Mouse (Mus musculus) stomach, adult 2 months (tissue): ENCODE results near the gene Slamf6. TPM values are rescaled to one million over a fixed set of nuclear protein-coding genes. Genes with fewer than 3 reads are reported as not detected.

ENCODE experiments used
- polyA plus RNA-seq: library from polyadenylated mRNA; depleted of rRNA; stranded (reverse); fragments of >200 nt; gene quantifications from 2 replicates; pipeline ENCODE4 v1.2.3, GENCODE M21; 2012; rRNA removed

Gene Slamf6
- polyA plus RNA-seq: 0.03 TPM in 1 of 2 replicates, not detected in the other

GRCm38 (mm10) chr1:171917305-171918039 is at the start of gene Slamf6:
TSS of gene Slamf6 (plus strand) at chr1:171917515.

DNA sequence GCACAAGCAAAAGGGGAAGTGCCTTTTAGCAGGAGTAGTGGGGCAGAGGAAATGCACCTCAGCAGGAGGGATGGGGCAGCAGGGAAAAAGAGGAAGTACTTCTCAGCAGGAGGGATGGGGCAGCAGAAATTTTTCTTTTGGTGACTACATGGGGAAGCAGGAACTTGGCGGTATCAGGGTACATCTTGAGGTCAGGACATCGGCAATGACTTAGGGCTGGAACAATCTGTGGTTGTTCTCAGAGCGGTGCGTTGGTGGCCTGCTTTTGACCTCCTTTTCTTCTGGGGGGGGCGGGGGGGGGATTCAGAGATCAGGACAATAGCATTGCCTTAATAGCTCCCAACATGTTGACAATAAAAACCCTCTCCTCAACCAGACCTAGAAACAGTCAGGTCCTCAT is 22.0 kb upstream of the Slamf6 start, which contains the start of gene Gm10521:
Gene Gm10521 (plus strand): TSS at position 301 of the 400 bp plus-strand sequence.

Other genes starting within 250 kb of the Slamf6 start
- gene Cd48, start 235.5 kb upstream of the Slamf6 start, polyA plus RNA-seq: 0.29 and 0.30 TPM in 2 replicates
- not detected in 2 replicates for gene Slamf1, start 150.4 kb upstream of the Slamf6 start, polyA plus RNA-seq
- 0.16 and 0.50 TPM in 2 replicates for gene Cd84, start 77.8 kb upstream of the Slamf6 start, polyA plus RNA-seq
- 0.02 TPM in 1 of 2 replicates, not detected in the other for gene Gm10521, start 21.9 kb upstream of the Slamf6 start, polyA plus RNA-seq
- gene Vangl2, start 110.9 kb downstream of the Slamf6 start, polyA plus RNA-seq: 2.1 and 2.7 TPM in 2 replicates
- not detected in 2 replicates for gene Nhlh1, start 140.1 kb downstream of the Slamf6 start, polyA plus RNA-seq
- 9.9 and 13.8 TPM in 2 replicates for gene Copa, start 165.0 kb downstream of the Slamf6 start, polyA plus RNA-seq
- 29.2 and 36.4 TPM in 2 replicates for gene Ncstn, start 165.3 kb downstream of the Slamf6 start, polyA plus RNA-seq
- gene Pex19, start 209.2 kb downstream of the Slamf6 start, polyA plus RNA-seq: 38.8 and 43.0 TPM in 2 replicates
- gene Dcaf8, start 230.6 kb downstream of the Slamf6 start, polyA plus RNA-seq: 12.9 and 15.0 TPM in 2 replicates